In genomic region chr17:56034040-56034725, GRCm38 (mm10) we compare ENCODE assay signal across 8 mouse cellular contexts. TPM values are rescaled to one million over a fixed set of nuclear protein-coding genes. Genes with fewer than 3 reads are reported as not detected.
DNase-seq lines count a peak whose midpoint lies in the region; ATAC-seq and TF ChIP-seq lines count a peak whose summit lies in the region.

No protein-coding gene starts in this region.

- no peak for TF ChIP-seq CTCF in testis, adult 2 months (IDR thresholded peaks at IDR 0.05; ENCODE audit: control insufficient read depth, insufficient read depth, insufficient replicate concordance, low read depth, low read length)

- H3K36me3 ChIP-seq in testis, adult 2 months (ENCODE audit: control insufficient read depth, insufficient read depth, low read length), result peaks cover 3% of the 10 kb centered on the region
- peaks cover 29% of the 10 kb centered on the region for H3K36me3 ChIP-seq in hindbrain, embryonic 14.5 days (replicated peaks; ENCODE audit: control insufficient read depth, insufficient read depth)
- 0 out of 2 replicates have a peak, but pooled peaks cover 4% of the 10 kb centered on the region for H3K36me3 ChIP-seq in stomach, embryonic 15.5 days

- no peak overlapping the region for H3K9ac ChIP-seq in hindbrain, embryonic 14.5 days
- no peak overlapping the region for H3K9ac ChIP-seq in stomach, embryonic 15.5 days

- no peak overlapping the region for H3K27ac ChIP-seq in testis, adult 2 months (ENCODE audit: control insufficient read depth, insufficient read depth, low read depth, low read length)
- no peak overlapping the region for H3K27ac ChIP-seq in hindbrain, embryonic 14.5 days
- H3K27ac ChIP-seq in stomach, embryonic 15.5 days, result no peak overlapping the region

- DNase-seq in gastrocnemius, adult 18-20 months (ENCODE audit: low spot score), result peak; percentile 61
- no peak for DNase-seq in gastrocnemius, postnatal 10 days
- DNase-seq in testis, postnatal 14 days (ENCODE audit: low spot score), result no peak
- DNase-seq in hindbrain, embryonic 14.5 days (ENCODE audit: low spot score), result no peak
- no peak for DNase-seq in thymus, postnatal 4 days
- no peak for DNase-seq in frontal cortex, postnatal 25 days (ENCODE audit: low spot score in 2 of 2)

- ATAC-seq in hindbrain, embryonic 14.5 days (ENCODE audit: low FRiP score), result no peak
- no peak for ATAC-seq in stomach, embryonic 15.5 days (ENCODE audit: insufficient read depth, low FRiP score, low read depth)

- no peaks in the 10 kb centered on the region for H3K9me3 ChIP-seq in hindbrain, embryonic 14.5 days (ENCODE audit: control insufficient read depth, low read length)
- no peaks in the 10 kb centered on the region for H3K9me3 ChIP-seq in stomach, embryonic 15.5 days

- H3K4me2 ChIP-seq in hindbrain, embryonic 14.5 days (replicated peaks), result 0 out of 2 replicates have a peak overlapping the region, but pooled peaks have one; percentile 61
- peak overlapping the region; percentile 59; the same call in 1 of the 2 replicates for H3K4me2 ChIP-seq in stomach, embryonic 15.5 days

- peaks cover 21% of the 10 kb centered on the region for H3K4me1 ChIP-seq in testis, adult 2 months (ENCODE audit: control insufficient read depth, insufficient read depth, low read length)
- peaks cover 12% of the 10 kb centered on the region; the same call in 1 of the 2 replicates for H3K4me1 ChIP-seq in hindbrain, embryonic 14.5 days (replicated peaks; ENCODE audit: control insufficient read depth, insufficient read depth, low read length)
- H3K4me1 ChIP-seq in stomach, embryonic 15.5 days, result peaks cover 45% of the 10 kb centered on the region

- no peak for TF ChIP-seq POLR2A in testis, adult 2 months (IDR thresholded peaks at IDR 0.05; ENCODE audit: control insufficient read depth, low read depth, low read length)

- no peaks in the 10 kb centered on the region for H3K27me3 ChIP-seq in testis, adult 2 months (ENCODE audit: control insufficient read depth, insufficient read depth, low read length)
- no peaks in the 10 kb centered on the region for H3K27me3 ChIP-seq in hindbrain, embryonic 14.5 days (ENCODE audit: control insufficient read depth, insufficient read depth, low read length)
- H3K27me3 ChIP-seq in stomach, embryonic 15.5 days (replicated peaks), result no peaks in the 10 kb centered on the region

- H3K4me3 ChIP-seq in testis, adult 2 months (ENCODE audit: control insufficient read depth, low read depth, low read length), result peak overlapping the region; percentile 53
- H3K4me3 ChIP-seq in hindbrain, embryonic 14.5 days (replicated peaks; ENCODE audit: low read length), result no peak overlapping the region
- H3K4me3 ChIP-seq in stomach, embryonic 15.5 days (replicated peaks), result peak overlapping the region; percentile 93; the same call in 1 of the 2 replicates

- 91% methylated on average over 7 of the region's 7 CpGs for WGBS in hindbrain, embryonic 14.5 days
- WGBS in stomach, embryonic 15.5 days, result 83% methylated on average over 7 of the region's 7 CpGs

RNA-seq across cellular contexts. Expression of gene Sh3gl1, which starts 2.3 kb away (rescaled TPM):
- 1 to 10 TPM; 7.7 to 7.9 TPM for total RNA-seq in gastrocnemius, adult 18-20 months (2021)
- total RNA-seq in gastrocnemius, postnatal 10 days (2021), result 10 to 100 TPM; 25.7 to 35.0 TPM
- 91.9 and 105 TPM in 2 replicates for polyA plus RNA-seq in testis, adult 2 months (2012; rRNA removed)
- polyA plus RNA-seq in hindbrain, embryonic 14.5 days (2014; fragmentation: Nextera tagmentation; extraction: Ambion mirVana), result 91.1 and 94.1 TPM in 2 replicates
- polyA plus RNA-seq in stomach, embryonic 15.5 days (2015; fragmentation: Nextera tagmentation; extraction: Ambion mirVana), result 136 and 142 TPM in 2 replicates

RNA-seq across cellular contexts. Expression of gene Chaf1a, which starts 6.1 kb away (rescaled TPM):
- under 1 TPM; 0.46 to 0.95 TPM for total RNA-seq in gastrocnemius, adult 18-20 months (2021)
- 1 to 10 TPM; 3.6 to 8.7 TPM for total RNA-seq in gastrocnemius, postnatal 10 days (2021)
- polyA plus RNA-seq in testis, adult 2 months (2012; rRNA removed), result 70.3 and 71.8 TPM in 2 replicates
- 3.1 and 3.6 TPM in 2 replicates for polyA plus RNA-seq in hindbrain, embryonic 14.5 days (2014; fragmentation: Nextera tagmentation; extraction: Ambion mirVana)
- 21.7 and 22.4 TPM in 2 replicates for polyA plus RNA-seq in stomach, embryonic 15.5 days (2015; fragmentation: Nextera tagmentation; extraction: Ambion mirVana)

RNA-seq across cellular contexts. Expression of gene Mpnd, which starts 28.7 kb away (rescaled TPM):
- total RNA-seq in gastrocnemius, adult 18-20 months (2021), result 10 to 100 TPM; 34.6 to 35.4 TPM
- 10 to 100 TPM; 31.6 to 36.9 TPM for total RNA-seq in gastrocnemius, postnatal 10 days (2021)
- 12.7 and 13.1 TPM in 2 replicates for polyA plus RNA-seq in testis, adult 2 months (2012; rRNA removed)
- 146 and 151 TPM in 2 replicates for polyA plus RNA-seq in hindbrain, embryonic 14.5 days (2014; fragmentation: Nextera tagmentation; extraction: Ambion mirVana)
- 89.7 and 91.8 TPM in 2 replicates for polyA plus RNA-seq in stomach, embryonic 15.5 days (2015; fragmentation: Nextera tagmentation; extraction: Ambion mirVana)

RNA-seq across cellular contexts. Expression of gene Stap2, which starts 28.8 kb away (rescaled TPM):
- 1 to 10 TPM; 1.9 to 3.2 TPM for total RNA-seq in gastrocnemius, adult 18-20 months (2021)
- total RNA-seq in gastrocnemius, postnatal 10 days (2021), result 1 to 10 TPM; 4.7 to 8.1 TPM
- 18.4 and 19.1 TPM in 2 replicates for polyA plus RNA-seq in testis, adult 2 months (2012; rRNA removed)
- 5.6 and 6.0 TPM in 2 replicates for polyA plus RNA-seq in hindbrain, embryonic 14.5 days (2014; fragmentation: Nextera tagmentation; extraction: Ambion mirVana)
- 28.0 and 30.9 TPM in 2 replicates for polyA plus RNA-seq in stomach, embryonic 15.5 days (2015; fragmentation: Nextera tagmentation; extraction: Ambion mirVana)

RNA-seq across cellular contexts. Expression of gene Ubxn6, which starts 40.6 kb away (rescaled TPM):
- 10 to 100 TPM; 62.9 to 69.0 TPM for total RNA-seq in gastrocnemius, adult 18-20 months (2021)
- total RNA-seq in gastrocnemius, postnatal 10 days (2021), result 10 to 100 TPM; 37.8 to 39.0 TPM
- 646 and 694 TPM in 2 replicates for polyA plus RNA-seq in testis, adult 2 months (2012; rRNA removed)
- polyA plus RNA-seq in hindbrain, embryonic 14.5 days (2014; fragmentation: Nextera tagmentation; extraction: Ambion mirVana), result 72.0 and 75.6 TPM in 2 replicates
- 32.8 and 36.0 TPM in 2 replicates for polyA plus RNA-seq in stomach, embryonic 15.5 days (2015; fragmentation: Nextera tagmentation; extraction: Ambion mirVana)
